Mouse (Mus musculus) gastrocnemius, postnatal 4 days (tissue): ENCODE data around the gene Mobp. TPM values are rescaled to one million over a fixed set of nuclear protein-coding genes. Genes with fewer than 3 reads are reported as not detected.

Experiments
- DNase-seq, 2 experiments: peaks; one replicate each; pipeline ENCODE4 v3.0.0; 2021 to 2022; ENCODE audit warnings: low spot score in 2 of 2, mixed read lengths in 2 of 2
- total RNA-seq, 2 experiments: library from RNA; stranded (reverse); gene quantifications; 2 replicates each; pipeline ENCODE4 v1.2.3; 2021

Gene Mobp
- total RNA-seq, 2 experiments from 2014 or later: not detected

DNA sequence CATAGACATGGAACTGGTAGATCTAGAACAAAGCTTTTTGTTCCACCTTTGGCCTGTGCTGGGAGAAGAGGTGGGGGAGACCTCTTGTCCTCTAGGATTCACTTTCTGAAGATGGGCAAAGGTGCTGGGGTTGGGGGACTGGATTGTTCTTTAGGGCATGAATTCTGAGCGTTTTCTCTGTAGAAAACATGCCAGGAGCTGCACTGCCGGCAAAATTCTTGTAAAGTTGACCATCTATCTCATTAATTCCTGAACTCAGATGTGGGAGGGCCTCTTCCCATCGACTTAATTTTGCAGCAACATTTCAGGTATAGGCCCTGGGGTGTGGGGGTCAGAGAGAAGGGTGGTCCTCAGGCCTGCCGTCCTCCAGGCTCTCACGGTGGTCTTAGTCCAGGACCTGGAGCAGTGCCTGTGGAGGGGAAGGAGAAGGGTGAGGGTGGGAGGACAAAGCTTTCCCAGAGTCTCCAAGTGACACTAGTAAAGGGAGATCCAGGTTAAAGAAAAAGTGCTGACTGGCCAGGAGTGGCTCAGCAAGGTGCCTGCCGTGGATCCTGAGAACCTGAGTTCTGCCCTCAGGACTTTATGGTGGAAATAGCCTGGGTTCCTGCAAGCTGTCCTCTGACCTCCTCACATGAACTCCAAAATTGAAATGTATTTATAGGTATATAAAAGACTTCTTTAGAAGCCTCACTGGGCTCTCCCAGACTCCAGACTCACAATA lies 15.6 kb upstream of the Mobp start:
- DNase-seq: no peak

DNA sequence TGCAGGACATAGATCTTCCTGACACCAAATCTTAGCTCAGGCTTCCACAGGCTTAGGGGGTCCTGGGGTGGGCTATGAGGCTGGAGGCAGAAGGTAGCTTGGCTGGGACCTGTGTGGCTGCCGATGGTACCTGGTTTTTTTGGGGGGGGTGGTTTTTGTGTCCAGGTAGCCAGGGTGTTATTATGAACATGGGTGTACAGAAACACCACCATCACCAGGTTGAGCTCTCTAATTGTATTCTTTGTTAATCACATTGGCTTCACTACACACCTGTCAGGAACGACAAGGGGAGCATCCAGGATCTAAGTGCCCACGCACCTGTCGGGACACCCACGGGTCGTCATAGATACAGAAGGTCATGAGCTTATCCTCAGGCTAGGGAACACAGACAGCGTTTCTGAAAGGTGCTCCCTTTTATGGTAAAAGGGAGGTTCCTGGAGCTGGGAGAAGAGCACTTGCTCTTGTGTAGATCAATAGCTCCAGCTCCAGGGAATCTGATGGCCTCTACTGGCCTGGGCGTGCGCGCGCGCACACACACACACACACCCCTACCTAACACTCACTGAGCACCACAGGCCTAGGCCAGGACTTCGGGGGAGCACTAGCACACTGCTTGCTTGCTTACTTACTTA lies 14.9 kb upstream of the Mobp start:
- no peak for DNase-seq

DNA sequence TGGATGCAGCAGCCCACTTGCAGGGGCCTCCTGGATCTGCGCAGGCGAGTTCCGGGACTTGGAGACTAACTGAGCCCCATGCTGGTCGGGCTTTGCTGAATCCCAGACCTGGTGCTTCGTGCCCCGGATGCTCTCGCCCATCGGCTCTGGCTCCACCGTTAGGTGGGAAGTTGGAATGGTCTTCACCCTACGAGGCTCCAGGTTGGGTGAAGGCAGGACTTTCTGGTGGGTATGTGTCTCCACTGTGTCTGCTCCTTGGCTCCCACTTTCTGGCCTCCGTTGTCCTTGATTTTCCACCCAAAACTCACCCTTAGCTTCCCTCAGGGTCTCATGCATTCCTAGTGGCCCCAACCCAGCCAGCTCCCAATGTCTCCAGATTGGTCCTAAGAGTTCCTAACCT lies 14.1 kb upstream of the Mobp start:
- DNase-seq: no peak

DNA sequence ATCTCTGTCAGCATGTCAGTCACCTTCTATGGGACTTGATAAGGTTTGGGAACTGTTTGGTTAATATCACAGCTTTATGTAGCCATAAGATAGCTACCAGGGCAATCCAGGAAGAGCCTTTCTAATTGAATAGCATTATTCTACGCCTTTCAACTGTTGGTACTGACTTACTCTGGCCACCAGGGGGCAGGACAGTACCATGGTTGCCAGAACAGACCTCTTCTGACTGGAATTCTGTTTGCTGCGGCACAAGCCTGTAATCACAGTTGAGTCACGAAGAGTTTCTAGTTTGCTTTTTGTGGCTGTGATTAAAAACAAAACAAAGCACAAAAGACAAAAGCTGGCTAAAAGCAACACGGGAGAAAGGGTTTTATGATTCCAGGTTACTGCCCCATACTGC lies 8.9 kb upstream of the Mobp start:
- peak; percentile 42 to 79 for DNase-seq

DNA sequence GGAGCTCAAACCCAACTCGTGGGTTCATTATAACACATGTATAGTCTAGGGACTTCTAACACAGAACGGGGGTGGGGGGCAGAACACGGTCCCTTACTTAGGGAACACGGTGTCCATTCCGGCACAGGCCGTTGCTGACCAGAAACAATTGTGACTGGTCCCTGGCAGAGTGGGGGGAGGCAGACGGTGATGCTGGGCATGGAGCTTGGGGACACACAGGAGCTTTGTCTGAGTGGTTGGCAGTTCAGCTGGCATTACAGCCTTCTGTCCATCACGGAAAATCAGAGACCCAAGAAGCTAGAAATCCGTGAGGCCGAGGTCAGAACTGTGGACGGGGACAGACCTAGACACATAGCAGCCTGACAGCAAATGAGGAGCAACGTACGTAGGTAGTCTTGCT lies 5.0 kb upstream of the Mobp start:
- DNase-seq: no peak

DNA sequence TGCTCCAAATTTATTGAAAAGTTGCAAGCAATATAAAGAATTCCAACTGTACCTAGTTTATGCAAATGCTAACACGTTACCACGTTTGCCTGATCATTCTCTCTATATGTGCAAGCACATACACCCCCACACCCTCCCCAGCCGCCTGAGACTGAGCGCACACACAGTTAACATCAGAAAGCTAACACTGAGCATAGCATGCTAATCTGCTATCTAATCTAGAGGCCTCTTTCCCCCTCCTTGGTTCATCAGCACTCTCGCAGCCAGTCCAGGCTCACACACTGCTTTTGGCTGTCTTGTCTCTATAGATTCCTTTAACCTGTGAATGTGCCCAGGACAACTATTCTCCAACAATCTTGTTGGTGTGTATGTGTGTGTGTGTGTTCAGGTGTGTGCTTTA lies 1.6 kb downstream of the Mobp start:
- no peak for DNase-seq

DNA sequence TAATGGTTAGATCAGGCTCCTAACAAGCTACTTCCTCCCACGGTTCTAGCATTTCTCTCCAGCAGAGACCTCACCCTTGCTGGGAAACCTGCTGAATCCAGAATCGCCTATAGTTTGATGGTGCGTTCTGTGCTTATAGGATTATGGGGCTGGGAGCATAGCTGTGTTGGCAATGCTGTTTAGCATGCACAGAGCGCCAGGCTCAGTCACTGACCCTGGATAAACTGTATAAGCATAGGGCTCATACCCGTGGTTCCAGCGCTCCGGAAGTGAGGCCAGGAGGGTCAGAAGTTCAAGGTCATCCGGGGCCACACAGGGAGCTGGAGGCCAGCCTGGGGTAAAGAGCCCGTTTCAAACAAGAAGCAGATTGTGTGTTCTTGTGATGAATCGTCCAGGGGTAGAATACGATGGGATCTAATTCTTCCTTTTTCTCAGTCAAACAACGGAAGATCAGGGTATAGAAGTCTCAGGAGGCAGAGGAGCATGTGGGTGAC lies 2.4 kb downstream of the Mobp start:
- DNase-seq: no peak

DNA sequence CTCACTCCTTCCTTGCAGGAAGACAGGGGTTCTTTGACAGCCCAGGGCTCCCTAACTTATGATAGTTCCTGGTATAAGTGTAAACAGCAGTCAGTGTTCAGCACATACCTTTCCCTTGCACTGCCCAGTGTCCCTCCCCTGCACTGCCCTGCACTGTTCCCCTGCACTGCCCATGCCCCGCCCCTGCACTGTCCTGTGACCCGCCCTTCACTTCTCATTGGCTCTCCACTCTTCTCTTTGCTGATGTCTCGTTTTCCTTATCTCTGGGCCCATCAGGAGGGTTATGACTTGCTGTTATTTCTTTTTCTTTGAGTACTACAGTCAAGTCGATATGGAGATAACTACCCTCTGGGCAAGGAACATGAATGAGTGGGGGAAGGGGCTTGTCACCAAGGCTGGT lies 8.5 kb downstream of the Mobp start:
- DNase-seq: no peak

DNA sequence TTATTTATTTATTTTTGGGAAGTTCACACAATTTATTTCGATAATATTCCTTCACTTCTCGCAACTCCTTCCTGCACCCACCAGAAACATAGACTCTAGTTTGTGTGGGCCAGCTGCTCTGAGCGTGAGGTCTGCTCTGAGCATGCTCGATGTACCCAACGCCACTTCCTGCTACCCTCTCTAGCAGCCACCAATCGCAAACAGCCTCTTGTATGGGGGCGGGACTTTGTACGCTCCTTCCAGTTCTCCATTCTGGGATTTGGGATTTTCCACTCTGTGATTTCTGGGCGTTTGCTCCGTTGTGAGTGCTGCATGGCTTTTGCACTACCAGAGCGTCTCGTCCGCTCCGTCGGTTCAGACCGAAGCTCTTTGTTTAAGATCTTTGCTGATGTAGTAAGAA lies 14.4 kb downstream of the Mobp start:
- no peak for DNase-seq

DNA sequence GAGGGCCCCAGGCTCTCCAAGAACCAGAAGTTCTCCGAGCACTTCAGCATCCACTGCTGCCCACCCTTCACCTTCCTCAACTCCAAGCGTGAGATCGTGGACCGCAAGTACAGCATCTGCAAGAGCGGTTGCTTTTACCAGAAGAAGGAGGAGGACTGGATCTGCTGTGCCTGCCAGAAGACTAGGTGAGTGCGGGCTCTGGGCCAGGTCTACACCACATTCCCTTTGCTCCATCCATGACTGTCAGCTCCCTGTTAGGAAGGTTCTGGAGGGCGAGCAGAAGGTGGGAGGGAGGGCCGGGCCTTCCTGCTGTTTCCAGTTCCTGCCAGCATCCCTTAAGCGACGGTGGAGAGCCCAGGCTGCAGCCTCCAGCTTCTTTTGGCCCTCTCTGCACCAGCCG lies 18.3 kb downstream of the Mobp start:
- no peak for DNase-seq

DNA sequence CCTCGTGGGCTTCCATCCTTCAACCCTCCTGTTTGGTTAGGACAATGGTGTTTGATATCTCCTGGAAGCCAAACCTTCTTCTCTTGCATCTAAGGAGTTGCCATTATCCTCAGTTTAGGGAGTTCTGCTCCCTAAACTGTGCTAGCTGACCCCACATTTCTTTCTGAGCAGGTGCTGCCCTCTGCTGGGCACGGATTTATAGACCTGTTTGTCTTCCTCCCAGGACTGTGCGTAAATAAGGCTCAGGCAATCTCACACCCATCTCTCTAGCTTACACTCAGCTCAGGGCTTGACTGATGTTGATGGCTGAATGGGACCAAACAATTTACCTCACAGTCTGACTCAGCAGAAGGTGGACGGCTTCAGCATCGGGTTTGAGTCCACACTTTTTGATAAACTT lies 21.8 kb downstream of the Mobp start:
- peak in 1 of 2 experiments; percentile 48 for DNase-seq

DNA sequence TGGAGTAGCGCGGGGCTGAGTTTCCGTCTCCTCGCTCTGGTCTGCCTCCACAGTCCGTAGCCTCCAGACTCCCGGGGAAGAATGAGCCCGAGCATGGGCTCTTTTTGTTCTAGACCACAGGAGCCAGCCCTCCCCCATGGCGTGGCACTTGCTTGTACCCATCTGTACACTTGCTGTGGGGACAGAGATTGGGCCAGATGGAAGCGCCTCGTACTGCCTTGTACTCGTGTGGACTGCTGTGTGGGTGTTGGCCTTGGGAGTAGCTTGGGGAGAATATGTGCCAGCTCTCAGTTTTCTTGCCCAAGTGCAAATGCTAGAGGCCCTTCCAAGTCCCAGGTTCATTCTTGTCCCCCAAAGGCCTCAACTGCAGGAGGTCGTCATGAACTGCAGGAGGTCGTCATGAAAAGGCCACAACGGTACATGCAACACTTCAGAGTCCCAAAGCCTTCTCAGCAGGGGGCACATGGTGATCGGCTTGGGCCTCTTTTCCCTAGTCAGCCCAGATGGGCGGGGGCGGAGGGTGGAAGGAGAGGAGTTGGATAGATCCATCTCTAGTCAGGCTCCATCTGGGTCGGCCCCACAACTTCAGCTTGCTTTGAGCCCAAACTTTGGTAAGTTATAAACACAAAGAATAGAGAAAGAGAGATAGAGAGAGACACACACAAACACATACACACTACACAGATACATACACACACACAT lies 25.1 kb downstream of the Mobp start:
- no peak for DNase-seq

DNA sequence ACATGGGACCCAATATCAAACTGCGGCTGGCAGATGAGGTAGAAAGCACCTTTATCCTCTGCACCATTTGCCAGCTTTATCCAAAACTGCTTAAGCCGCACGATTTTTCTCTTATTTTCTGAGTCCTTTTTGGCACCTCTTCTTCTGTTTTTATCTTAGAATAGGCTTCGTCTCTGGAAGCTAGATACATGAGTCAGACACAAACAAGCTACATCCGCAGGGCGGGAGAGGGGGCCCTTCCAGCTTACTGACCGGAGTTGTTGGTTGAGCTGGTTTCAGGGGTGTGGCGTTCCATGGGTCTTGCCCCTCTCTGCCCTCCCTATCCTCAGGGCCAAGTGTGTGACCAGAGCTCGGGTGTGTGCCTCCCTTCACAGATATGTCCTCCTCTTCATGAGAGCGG lies 29.3 kb downstream of the Mobp start:
- no peak for DNase-seq

DNA sequence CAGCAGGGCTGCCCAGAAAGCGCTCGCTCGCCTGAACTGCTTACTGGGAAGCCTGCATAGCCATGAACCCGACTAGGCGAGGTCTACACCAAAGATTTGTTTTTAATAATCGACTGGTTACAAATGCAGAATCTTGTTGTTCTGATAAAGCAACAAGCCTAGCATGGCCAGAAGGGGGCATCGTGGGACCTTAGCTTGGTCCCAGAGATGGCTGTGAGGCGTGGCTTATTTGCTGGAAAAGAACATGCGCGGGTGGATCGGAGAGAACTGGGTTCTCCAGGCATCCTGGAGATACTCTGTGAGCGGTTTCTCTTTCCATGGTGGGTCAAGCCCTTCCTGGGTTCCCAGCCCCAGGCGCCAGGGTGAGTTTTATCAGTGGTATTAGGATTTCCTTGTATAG lies 35.0 kb downstream of the Mobp start:
- peak in 1 of 2 experiments; percentile 27 for DNase-seq

DNA sequence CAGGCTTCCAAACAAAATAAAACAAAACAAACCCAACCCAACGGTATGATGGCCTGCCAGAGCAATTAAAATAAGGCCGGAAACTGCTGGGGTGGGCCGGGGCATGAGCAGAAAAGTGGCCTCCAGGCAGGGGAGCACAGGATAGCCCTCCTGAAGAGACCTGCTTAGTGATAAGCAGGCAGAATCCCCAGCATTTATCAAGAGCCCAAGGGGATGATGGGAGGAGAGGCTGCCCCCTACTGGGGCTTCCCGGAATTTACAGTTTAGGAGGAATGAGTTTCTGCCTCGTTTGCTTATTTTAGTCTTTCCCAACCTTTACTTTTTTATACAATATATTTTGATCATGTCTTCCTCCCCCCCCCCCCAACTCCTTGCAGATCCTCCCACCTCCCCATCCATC lies 37.3 kb downstream of the Mobp start:
- DNase-seq: no peak

DNA sequence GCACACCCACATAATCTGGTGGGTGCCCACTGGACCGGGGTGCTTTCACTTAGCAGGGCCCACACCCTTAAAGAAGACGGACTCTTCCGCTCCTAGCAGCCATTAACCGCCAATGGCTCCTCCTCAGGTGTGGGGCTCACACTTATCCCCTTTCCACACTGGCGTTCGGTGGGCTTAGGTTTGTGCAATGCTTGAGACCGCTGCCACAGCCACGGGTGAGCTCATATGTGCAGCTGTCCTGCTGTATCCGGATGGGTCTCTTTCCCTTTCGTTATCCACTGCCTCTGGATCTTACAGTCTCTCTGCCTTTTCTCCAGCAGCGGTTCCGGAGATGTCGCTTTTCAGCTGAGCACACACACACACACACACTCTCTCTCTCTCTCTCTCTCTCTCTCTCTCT lies 41.4 kb downstream of the Mobp start:
- DNase-seq: no peak

DNA sequence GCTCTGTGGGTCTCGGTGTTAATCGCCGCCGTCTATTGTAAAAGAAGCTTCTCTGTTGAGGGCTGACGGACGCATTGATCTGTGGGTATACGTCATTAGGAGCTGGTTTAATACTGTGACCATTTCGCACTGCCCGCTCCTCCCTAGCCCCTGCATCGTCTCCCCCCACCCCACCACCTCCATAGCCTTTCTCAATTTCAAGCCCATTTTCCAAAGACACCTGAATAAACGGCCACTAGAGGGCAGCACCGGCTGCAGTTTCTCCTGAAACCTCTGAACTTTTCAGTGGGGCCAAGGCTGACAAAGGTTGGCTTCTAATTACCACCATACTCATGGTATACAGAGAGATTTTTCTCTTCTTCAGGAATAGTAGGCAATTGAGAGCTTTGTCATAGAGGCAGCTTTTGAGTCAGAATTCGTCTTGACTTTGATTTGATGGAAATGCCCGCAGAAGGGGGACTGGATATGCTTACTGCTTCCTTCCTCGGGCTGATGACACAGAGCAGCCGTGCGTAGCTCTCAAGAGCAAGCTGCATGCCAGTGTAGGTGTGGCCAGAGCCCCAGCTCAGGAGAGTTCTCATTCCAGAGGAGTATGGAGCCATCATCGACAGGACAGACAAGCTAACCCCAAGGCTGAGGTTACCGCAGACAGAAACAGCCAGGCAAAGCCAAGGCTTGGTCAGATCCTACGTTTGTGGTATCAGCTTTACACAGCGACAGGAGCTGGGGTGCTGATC lies 42.0 kb downstream of the Mobp start:
- DNase-seq: peak; percentile 74 to 84

DNA sequence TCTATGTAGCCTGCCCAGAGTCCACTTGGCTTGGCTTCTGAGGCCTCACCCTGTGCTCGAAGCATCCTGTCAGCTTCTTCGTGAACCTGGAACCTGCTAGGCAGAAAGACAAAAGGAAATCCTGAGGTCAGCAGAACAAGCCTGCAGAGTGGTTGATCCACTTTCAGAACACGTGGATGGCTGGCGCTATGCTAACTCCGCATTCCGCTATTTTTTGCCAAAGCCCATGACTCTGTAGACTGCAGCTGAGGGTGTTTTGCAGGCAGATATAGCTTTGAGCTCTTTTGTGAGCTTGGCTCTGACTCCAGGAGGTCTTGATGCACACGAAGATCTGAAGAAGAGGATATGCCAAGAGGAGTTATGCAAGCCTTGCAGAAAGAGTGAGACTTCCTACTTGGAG lies 43.2 kb downstream of the Mobp start:
- DNase-seq: no peak

DNA sequence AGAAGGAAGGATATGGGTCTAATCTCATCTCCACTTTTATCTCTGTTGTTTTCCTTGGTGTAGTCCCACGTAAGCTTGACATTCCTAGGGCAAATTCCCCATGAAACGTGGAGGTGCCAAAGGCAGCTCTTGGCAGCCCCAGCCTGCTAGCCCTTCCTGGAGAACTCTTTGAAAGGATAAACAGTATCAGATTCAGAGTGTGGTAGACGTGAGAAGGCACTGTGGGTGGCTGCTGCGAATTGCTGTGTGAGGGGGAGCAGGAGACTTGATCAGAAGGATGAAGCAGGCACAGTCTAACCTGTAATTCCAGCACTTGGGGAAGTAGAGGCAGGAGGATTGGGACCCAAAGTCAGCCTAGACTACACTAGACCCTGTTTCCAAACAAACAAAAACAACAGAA lies 51.4 kb downstream of the Mobp start:
- no peak for DNase-seq

DNA sequence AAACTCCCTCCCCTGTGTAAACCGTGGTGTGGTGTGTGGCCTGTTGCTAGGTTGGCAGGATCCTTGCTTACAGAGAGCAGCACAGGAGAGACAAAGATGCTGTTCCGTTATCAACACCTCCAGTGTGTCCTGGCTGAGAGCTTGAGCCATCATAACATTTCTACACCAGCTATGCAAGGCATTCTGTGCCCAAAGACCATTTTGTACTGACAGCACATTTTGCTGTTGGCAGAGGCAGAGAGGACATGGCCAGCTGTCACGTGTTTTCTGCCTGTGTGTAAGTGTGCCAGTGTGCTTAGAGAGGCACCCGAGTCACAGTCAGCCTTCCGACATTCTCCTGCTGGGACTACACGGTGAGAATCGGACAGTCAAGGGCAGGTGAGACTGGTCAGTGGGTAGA lies 52.2 kb downstream of the Mobp start:
- no peak for DNase-seq

DNA sequence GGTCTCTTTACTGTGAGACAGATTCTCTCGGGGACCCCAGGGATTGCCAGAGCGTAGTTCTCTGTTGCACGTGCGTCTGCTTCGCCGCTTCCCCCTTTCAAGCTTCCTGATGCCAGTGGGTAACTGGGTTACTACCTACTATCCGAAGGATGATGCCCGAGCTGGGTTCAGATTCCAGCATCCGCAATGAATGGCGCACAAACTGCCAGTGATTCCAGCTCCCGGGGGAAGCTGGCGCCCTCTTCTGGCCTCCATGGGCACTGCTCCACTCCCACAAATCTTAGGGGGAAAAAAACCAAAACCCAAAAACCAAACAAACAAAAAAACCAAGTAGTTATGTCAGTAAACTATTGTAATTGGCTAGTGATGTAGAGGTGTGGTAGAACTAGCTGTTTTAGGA lies 53.2 kb downstream of the Mobp start:
- DNase-seq: no peak

DNA sequence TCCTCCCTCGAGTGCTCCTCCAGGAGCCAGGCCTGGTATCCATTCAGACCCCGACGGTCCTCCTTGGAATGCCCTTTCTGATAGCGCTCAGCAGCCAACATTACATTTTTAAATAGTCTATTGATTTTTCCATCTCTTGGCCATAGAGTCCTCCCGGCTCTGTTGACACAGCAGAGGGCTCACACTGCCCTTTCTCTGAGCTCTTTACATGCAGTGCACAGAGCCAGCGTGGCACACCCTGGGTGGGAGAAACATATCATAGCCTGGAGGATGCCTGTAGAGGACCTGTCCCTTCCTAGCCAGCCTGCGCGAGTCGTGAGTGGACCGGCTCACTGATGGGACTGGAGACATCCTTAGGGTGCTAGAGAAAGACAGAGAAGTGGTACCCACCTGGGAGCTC lies 54.4 kb downstream of the Mobp start:
- DNase-seq: no peak
